Mouse (Mus musculus) megakaryocyte, embryonic 14.5 days (primary cell): ENCODE measurements around the gene Gm49361. TPM values are rescaled to one million over a fixed set of nuclear protein-coding genes. Genes with fewer than 3 reads are reported as not detected.

Experiments used
- H3K27me3 ChIP-seq: replicated peaks from 2 replicates; pipeline ENCODE3; 2012; ENCODE audit warnings: inconsistent platforms
- H3K36me3 ChIP-seq: replicated peaks from 2 replicates; pipeline ENCODE3; 2012; ENCODE audit warnings: low read length, inconsistent platforms, mixed read lengths
- H3K4me1 ChIP-seq: 2 replicates; pipeline ENCODE4 v1.6.1; 2012; ENCODE audit warnings: inconsistent platforms
- H3K4me3 ChIP-seq: replicated peaks from 2 replicates; pipeline ENCODE3; 2012; ENCODE audit warnings: moderate library complexity, mild to moderate bottlenecking, inconsistent platforms
- H3K9me3 ChIP-seq: 2 replicates; pipeline ENCODE4 v1.6.1; 2012; ENCODE audit warnings: inconsistent platforms
- FLI1 ChIP-seq: IDR thresholded peaks from 2 replicates; pipeline ENCODE4 v1.6.1; 2012; ENCODE audit warnings: low read length, inconsistent platforms, mixed read lengths
- GATA1 ChIP-seq: IDR thresholded peaks from 3 replicates; pipeline ENCODE4 v1.6.1; 2012; ENCODE audit warnings: mixed read lengths, low read length, inconsistent platforms, borderline replicate concordance
- polyA plus RNA-seq: library from polyadenylated mRNA; stranded (reverse); fragments of >175 nt; gene quantifications from 2 replicates; pipeline ENCODE4 v1.2.3, GENCODE M21; 2012; ENCODE audit warnings: low replicate concordance; ENCODE audit not compliant: insufficient read depth

Gene Gm49361
- polyA plus RNA-seq, 1 experiment: not detected

GRCm38 (mm10) chr14:57634141-57634540 lies 111.8 kb downstream of the Gm49361 start:
- Histone ChIP-seq H3K9me3 (no peaks in the 10 kb centered on the region), H3K27me3 (no peaks in the 10 kb centered on the region), H3K4me1 (peaks cover 3% of the 10 kb centered on the region; the same call in 1 of the 2 replicates), H3K36me3 (peaks cover 64% of the 10 kb centered on the region), H3K4me3 (no peak overlapping the region)
- no peak for TF ChIP-seq FLI1
- TF ChIP-seq GATA1: no peak

- TF ChIP-seq FLI1: no peak
- no peak for TF ChIP-seq GATA1
- H3K27me3 ChIP-seq: no peaks in the 10 kb centered on the region
- no peak overlapping the region for H3K4me3 ChIP-seq
- H3K36me3 ChIP-seq: peaks cover 72% of the 10 kb centered on the region
- H3K9me3 ChIP-seq: no peaks in the 10 kb centered on the region
- H3K4me1 ChIP-seq: no peaks in the 10 kb centered on the region
Observed at GRCm38 (mm10) chr14:57629595-57629994, 116.3 kb downstream of the Gm49361 start.

GRCm38 (mm10) chr14:57622934-57623333 lies 123.0 kb downstream of the Gm49361 start:
- TF ChIP-seq FLI1 (no peak), GATA1 (no peak)
- H3K4me1 ChIP-seq: peaks cover 18% of the 10 kb centered on the region
- H3K4me3 ChIP-seq: no peak overlapping the region
- peaks cover 74% of the 10 kb centered on the region for H3K36me3 ChIP-seq
- no peaks in the 10 kb centered on the region for H3K9me3 ChIP-seq
- no peaks in the 10 kb centered on the region for H3K27me3 ChIP-seq

GRCm38 (mm10) chr14:57621699-57622098 lies 124.2 kb downstream of the Gm49361 start:
- Histone ChIP-seq H3K9me3 (no peaks in the 10 kb centered on the region), H3K27me3 (no peaks in the 10 kb centered on the region), H3K36me3 (peaks cover 64% of the 10 kb centered on the region), H3K4me3 (no peak overlapping the region), H3K4me1 (peaks cover 26% of the 10 kb centered on the region)
- TF ChIP-seq FLI1: no peak
- TF ChIP-seq GATA1: no peak

GRCm38 (mm10) chr14:57620598-57621236 lies 125.2 kb downstream of the Gm49361 start:
- H3K27me3 ChIP-seq: no peaks in the 10 kb centered on the region
- H3K36me3 ChIP-seq: peaks cover 62% of the 10 kb centered on the region
- H3K9me3 ChIP-seq: no peaks in the 10 kb centered on the region
- peaks cover 33% of the 10 kb centered on the region for H3K4me1 ChIP-seq
- TF ChIP-seq FLI1: no peak
- TF ChIP-seq GATA1: no peak
- H3K4me3 ChIP-seq: no peak overlapping the region

GRCm38 (mm10) chr14:57619487-57619886 lies 126.4 kb downstream of the Gm49361 start:
- Histone ChIP-seq H3K4me1 (peaks cover 34% of the 10 kb centered on the region), H3K9me3 (no peaks in the 10 kb centered on the region), H3K4me3 (peak overlapping the region; percentile 33), H3K36me3 (peaks cover 59% of the 10 kb centered on the region), H3K27me3 (no peaks in the 10 kb centered on the region)
- TF ChIP-seq GATA1 (no peak), FLI1 (no peak)

- Histone ChIP-seq H3K9me3 (no peaks in the 10 kb centered on the region), H3K4me1 (peaks cover 31% of the 10 kb centered on the region), H3K36me3 (peaks cover 53% of the 10 kb centered on the region), H3K27me3 (no peaks in the 10 kb centered on the region), H3K4me3 (no peak overlapping the region)
- no peak for TF ChIP-seq FLI1
- no peak for TF ChIP-seq GATA1
Observed at GRCm38 (mm10) chr14:57617675-57618074, 128.2 kb downstream of the Gm49361 start.

- Histone ChIP-seq H3K27me3 (no peaks in the 10 kb centered on the region), H3K4me1 (peaks cover 34% of the 10 kb centered on the region), H3K9me3 (no peaks in the 10 kb centered on the region), H3K36me3 (peaks cover 45% of the 10 kb centered on the region), H3K4me3 (no peak overlapping the region)
- TF ChIP-seq FLI1 (no peak), GATA1 (no peak)
Observed at GRCm38 (mm10) chr14:57616339-57616965, 129.5 kb downstream of the Gm49361 start.

- H3K27me3 ChIP-seq: no peaks in the 10 kb centered on the region
- H3K4me3 ChIP-seq: no peak overlapping the region
- H3K9me3 ChIP-seq: no peaks in the 10 kb centered on the region
- H3K4me1 ChIP-seq: peaks cover 40% of the 10 kb centered on the region
- H3K36me3 ChIP-seq: peaks cover 46% of the 10 kb centered on the region
- TF ChIP-seq FLI1: no peak
- no peak for TF ChIP-seq GATA1
Observed at GRCm38 (mm10) chr14:57615828-57616227, 130.1 kb downstream of the Gm49361 start.

GRCm38 (mm10) chr14:57611034-57611433 lies 134.9 kb downstream of the Gm49361 start:
- H3K4me3 ChIP-seq: no peak overlapping the region
- TF ChIP-seq FLI1 (no peak), GATA1 (no peak)
- peaks cover 21% of the 10 kb centered on the region for H3K4me1 ChIP-seq
- peaks cover 52% of the 10 kb centered on the region for H3K36me3 ChIP-seq
- no peaks in the 10 kb centered on the region for H3K27me3 ChIP-seq
- H3K9me3 ChIP-seq: no peaks in the 10 kb centered on the region
